Mouse (Mus musculus) midbrain, embryonic 10.5 days (tissue): ENCODE measurements around the gene Plagl1. TPM values are rescaled to one million over a fixed set of nuclear protein-coding genes. Genes with fewer than 3 reads are reported as not detected.

Experiments
- DNase-seq: peaks from one replicate; pipeline ENCODE4 v3.0.0-alpha.2; 2017; ENCODE audit warnings: low spot score
- H3K27ac ChIP-seq: fragments of 300-500 bp; sonication (generic); replicated peaks from 2 replicates; pipeline ENCODE4 v1.5.1; 2016; ENCODE audit warnings: mild to moderate bottlenecking
- H3K27me3 ChIP-seq: fragments of 300-500 bp; sonication (generic); 2 replicates; pipeline ENCODE4 v1.6.1; 2016; ENCODE audit warnings: low read depth, mild to moderate bottlenecking; ENCODE audit not compliant: poor library complexity, severe bottlenecking
- H3K36me3 ChIP-seq: fragments of 300-500 bp; sonication (generic); 2 replicates; pipeline ENCODE4 v1.6.1; 2016; ENCODE audit warnings: mild to moderate bottlenecking, moderate library complexity
- H3K4me1 ChIP-seq: fragments of 300-500 bp; sonication (generic); 2 replicates; pipeline ENCODE4 v1.6.1; 2016
- H3K4me3 ChIP-seq: fragments of 300-500 bp; sonication (generic); 2 replicates; pipeline ENCODE4 v1.5.1; 2016; ENCODE audit warnings: mild to moderate bottlenecking, moderate library complexity
- H3K9me3 ChIP-seq: fragments of 300-500 bp; sonication (generic); replicated peaks from 2 replicates; pipeline ENCODE4 v1.6.1; 2016; ENCODE audit warnings: mild to moderate bottlenecking
- WGBS: fragments of 180-500 bp; shearing (Covaris S2); methylation state at CpG from one replicate; pipeline ENCODE4 v1.1.7; 2016; 5-methylcytosine and 5-hydroxymethylcytosine counted together
- polyA plus RNA-seq: library from polyadenylated mRNA; unstranded; fragments of >200 nt; fragmentation: Nextera tagmentation; extraction: Ambion mirVana; gene quantifications from 2 replicates; pipeline ENCODE4 v1.2.1, GENCODE M21; 2016

The Plagl1 gene
- polyA plus RNA-seq, 1 experiment from 2014 or later = 65.6 TPM

DNA sequence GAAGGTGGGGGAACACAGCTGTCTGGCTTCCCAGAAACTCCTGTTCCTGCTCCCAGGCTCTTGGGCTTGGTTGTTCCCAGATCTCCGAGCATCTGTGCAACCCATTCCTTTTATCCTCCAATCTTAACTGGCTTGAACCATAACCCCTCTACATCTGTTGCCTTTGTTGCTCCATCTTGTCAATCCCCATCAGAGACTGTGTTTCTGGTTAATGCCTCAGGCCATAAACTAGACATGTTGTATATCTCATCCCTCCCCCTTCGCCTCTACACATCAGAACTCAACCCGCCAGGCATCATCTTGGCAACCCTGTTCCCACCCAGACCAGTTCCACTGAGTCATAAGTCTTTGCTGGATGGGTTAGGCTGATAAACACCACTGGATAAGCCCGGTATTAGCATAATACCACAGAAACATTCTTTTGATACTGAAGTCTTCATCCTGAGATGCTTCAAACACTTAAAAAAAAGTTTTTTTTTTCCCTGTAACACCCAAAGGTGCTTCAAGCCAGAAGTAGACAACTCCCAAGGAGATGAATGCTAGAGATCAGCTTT is 92.6 kb downstream of the Plagl1 start:
- Histone ChIP-seq H3K36me3 (no peaks in the 10 kb centered on the region), H3K9me3 (0 out of 2 replicates have a peak, but pooled peaks cover 2% of the 10 kb centered on the region), H3K4me1 (no peaks in the 10 kb centered on the region), H3K4me3 (no peak overlapping the region), H3K27me3 (no peaks in the 10 kb centered on the region), H3K27ac (no peak overlapping the region)
- 87% methylated on average over 4 of the region's 4 CpGs for WGBS
- DNase-seq = no peak

DNA sequence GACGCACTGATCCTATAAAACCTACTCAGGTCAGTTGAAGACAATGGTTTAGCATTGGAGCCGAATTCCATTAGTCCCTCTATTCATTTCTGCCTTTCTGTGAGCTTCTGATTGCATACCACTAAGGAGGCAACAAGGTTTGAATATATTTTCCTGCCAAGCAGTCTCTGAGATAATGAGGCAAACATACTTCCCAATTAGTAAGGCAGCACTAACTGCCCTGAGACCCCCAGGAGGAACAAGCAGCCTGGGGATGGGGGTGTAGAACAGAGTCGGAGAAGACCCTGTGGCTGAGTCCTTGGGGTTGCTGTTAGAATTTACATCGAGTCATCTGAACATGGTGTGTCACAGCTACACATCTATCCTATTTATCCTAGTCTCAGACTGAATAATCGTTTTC is 95.1 kb downstream of the Plagl1 start:
- Histone ChIP-seq H3K4me3 (no peak overlapping the region), H3K27ac (no peak overlapping the region), H3K4me1 (no peaks in the 10 kb centered on the region), H3K27me3 (no peaks in the 10 kb centered on the region), H3K9me3 (0 out of 2 replicates have a peak, but pooled peaks cover 3% of the 10 kb centered on the region), H3K36me3 (no peaks in the 10 kb centered on the region)
- DNase-seq = no peak
- 89% methylated on average over 5 of the region's 5 CpGs for WGBS

DNA sequence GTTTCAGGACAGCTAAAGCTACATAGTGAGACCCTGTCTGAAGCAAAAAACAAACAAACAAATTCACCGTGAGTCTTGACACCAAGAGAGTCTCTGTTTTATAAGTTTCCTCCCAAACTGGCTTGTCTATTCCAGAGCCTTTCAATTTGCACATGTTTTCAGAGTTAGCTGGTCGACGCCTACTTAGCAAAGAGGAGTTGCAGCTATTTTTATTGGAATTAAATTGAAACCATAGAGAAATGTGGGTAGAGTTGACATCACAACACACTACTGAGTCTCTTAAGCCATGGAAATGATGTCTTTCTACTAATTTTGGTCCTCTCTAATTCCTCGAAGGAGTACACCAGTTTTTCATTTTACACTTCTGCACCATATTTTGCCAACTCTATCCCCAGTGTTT is 100.6 kb downstream of the Plagl1 start:
- Histone ChIP-seq H3K4me1 (no peaks in the 10 kb centered on the region), H3K4me3 (no peak overlapping the region), H3K9me3 (peaks cover 3% of the 10 kb centered on the region; the same call in 1 of the 2 replicates), H3K27me3 (no peaks in the 10 kb centered on the region), H3K36me3 (no peaks in the 10 kb centered on the region), H3K27ac (no peak overlapping the region)
- WGBS = 87% methylated on average over 4 of the region's 4 CpGs
- no peak for DNase-seq

- no peak overlapping the region for H3K27ac ChIP-seq
- 91% methylated on average over 4 of the region's 4 CpGs for WGBS
- H3K4me3 ChIP-seq = no peak overlapping the region
- H3K9me3 ChIP-seq = peaks cover 3% of the 10 kb centered on the region; the same call in 1 of the 2 replicates
- H3K36me3 ChIP-seq = no peaks in the 10 kb centered on the region
- no peaks in the 10 kb centered on the region for H3K27me3 ChIP-seq
- no peaks in the 10 kb centered on the region for H3K4me1 ChIP-seq
- no peak for DNase-seq
These were observed 101.7 kb downstream of the Plagl1 start for GRCm38 (mm10) chr10:13162031-13162430.

DNA sequence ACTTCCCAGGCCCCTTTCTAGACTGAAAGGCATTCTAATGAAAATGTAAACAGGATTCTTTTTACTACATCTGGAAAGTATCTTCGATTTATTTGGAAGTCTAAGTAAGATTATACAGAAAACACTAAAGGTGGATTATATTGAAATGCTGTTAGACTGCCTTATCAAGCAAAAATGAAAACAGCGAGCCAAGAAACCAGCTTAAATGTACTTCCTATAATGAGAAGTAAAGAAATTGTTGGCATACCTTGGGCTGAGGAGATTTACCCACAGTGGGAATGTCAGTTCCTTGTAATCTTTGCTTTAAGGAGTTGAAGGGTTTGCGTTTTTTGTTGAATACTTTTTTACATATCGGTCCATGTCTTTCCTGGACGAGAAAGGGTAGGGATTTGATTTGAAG is 108.2 kb downstream of the Plagl1 start:
- no peaks in the 10 kb centered on the region for H3K36me3 ChIP-seq
- H3K9me3 ChIP-seq = no peaks in the 10 kb centered on the region; the same call in 1 of the 2 replicates
- 85% methylated on average over 5 of the region's 5 CpGs for WGBS
- no peak overlapping the region for H3K4me3 ChIP-seq
- H3K27ac ChIP-seq = no peak overlapping the region
- no peak for DNase-seq
- H3K4me1 ChIP-seq = peaks cover 17% of the 10 kb centered on the region
- no peaks in the 10 kb centered on the region for H3K27me3 ChIP-seq

GRCm38 (mm10) chr10:13170739-13171448 is 110.6 kb downstream of the Plagl1 start:
- no peak for DNase-seq

DNA sequence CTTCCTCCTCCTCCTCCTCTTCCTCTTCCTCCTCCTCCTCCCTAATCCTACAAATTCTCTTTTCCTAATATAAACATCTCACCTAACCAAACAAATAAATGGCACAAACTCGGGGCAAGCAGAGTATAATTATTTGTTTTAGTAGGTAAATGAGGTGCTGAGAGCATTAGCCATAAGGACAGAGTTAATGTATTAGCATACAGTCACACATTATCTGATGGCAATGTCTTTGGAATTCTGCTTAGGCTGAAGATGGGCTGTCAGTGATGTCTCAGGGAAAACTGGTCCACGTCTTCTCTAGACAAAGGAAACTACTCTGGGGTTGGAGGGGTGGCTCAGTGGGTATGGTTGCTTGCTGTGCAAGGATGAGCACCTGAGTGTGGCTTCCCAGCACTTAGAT is 111.2 kb downstream of the Plagl1 start:
- peaks cover 10% of the 10 kb centered on the region for H3K36me3 ChIP-seq
- H3K27me3 ChIP-seq = no peaks in the 10 kb centered on the region
- no peak for DNase-seq
- H3K4me3 ChIP-seq = no peak overlapping the region
- H3K27ac ChIP-seq = no peak overlapping the region
- H3K4me1 ChIP-seq = peaks cover 17% of the 10 kb centered on the region
- WGBS = 74% methylated on average over 2 of the region's 2 CpGs
- no peaks in the 10 kb centered on the region for H3K9me3 ChIP-seq

More at GRCm38 (mm10) chr10:13170739-13171448, 110.6 kb downstream of the Plagl1 start:
- Histone ChIP-seq H3K27me3 (no peaks in the 10 kb centered on the region), H3K4me3 (no peak overlapping the region), H3K4me1 (peaks cover 17% of the 10 kb centered on the region), H3K27ac (0 out of 2 replicates have a peak overlapping the region, but pooled peaks have one; percentile 17), H3K36me3 (peaks cover 6% of the 10 kb centered on the region), H3K9me3 (no peaks in the 10 kb centered on the region)
- WGBS = 74% methylated on average over 12 of the region's 12 CpGs

DNA sequence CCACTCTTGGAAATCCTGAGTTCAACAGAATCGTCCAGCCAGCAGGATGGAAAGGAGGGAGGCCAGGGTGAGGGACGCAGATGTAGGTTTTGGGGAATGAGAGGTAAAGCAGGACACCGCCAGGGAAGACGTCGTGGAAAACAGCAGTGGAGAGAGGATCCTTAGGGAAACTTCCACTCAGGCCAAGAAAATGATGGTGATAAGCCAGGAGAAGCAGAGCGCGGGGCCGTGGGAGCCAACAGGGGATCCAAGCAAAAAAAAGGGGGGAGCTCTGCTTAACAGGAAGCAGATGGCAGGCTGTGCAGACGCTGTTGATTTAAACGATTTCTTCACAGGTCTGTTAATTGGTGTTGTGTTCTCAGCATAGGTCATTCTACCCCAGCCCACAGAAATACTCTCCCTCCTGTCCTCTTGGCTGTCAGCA is 112.5 kb downstream of the Plagl1 start:
- DNase-seq = no peak
- peak overlapping the region; percentile 49; the same call in 1 of the 2 replicates for H3K27ac ChIP-seq
- no peak overlapping the region for H3K4me3 ChIP-seq
- WGBS = 64% methylated on average over 10 of the region's 10 CpGs
- H3K27me3 ChIP-seq = no peaks in the 10 kb centered on the region
- H3K9me3 ChIP-seq = no peaks in the 10 kb centered on the region
- peaks cover 23% of the 10 kb centered on the region for H3K36me3 ChIP-seq
- H3K4me1 ChIP-seq = peaks cover 17% of the 10 kb centered on the region

DNA sequence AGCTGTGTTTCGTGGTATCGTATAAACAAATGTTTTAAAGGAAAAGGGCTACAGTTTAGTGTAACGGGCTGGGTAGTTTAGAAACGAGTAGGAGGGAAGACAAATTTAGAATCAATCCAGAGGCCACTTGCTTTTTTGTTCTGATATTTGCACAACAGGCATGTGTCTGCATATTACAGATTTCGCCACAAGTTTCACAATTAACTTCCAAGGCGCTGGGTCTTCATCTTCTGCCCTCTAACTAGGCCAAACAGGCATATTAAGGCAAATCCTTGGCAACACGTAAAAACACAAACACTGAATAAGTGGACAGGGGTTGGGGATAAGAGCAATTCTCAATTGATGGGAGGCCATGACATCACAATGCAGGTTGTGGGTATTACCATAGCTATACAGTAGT is 115.6 kb downstream of the Plagl1 start:
- WGBS = 94% methylated on average over 7 of the region's 7 CpGs
- Histone ChIP-seq H3K27ac (no peak overlapping the region), H3K36me3 (peaks cover 54% of the 10 kb centered on the region), H3K27me3 (no peaks in the 10 kb centered on the region), H3K4me3 (no peak overlapping the region), H3K4me1 (peaks cover 8% of the 10 kb centered on the region), H3K9me3 (no peaks in the 10 kb centered on the region)
- DNase-seq = no peak

DNA sequence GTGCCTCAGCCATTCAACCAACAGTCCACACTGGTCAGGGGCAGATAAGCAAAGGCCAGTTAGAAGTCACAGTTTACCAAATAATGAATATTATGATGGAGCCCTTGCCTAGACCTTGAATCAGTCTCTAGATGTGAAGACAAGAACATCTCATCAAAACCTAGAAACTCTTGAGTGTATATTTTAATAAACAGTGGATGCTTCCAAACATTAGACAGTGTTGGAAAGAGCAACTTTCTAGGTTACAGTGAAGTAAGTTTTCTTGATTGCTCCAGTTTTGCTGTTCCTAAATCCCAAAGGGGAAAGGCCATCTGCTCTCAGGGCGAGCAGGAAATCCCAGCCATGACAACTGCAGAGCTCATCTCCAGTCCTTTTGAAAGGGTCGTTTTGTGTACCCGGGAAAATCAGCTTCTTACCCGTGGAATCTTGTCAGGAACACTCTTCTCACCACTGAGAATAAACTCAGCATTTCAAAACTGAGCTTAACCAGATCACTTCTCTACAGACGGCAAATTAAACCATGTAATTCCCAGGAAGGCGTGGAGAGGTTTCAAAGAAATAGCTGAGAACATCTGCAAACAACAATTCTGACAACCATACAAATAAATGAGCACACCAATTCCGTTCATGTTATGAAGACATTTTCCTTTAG is 117.8 kb downstream of the Plagl1 start, which contains the start of gene Zc2hc1b:
Zc2hc1b (minus strand) TSS at position 51 of the 652 bp plus-strand sequence.
- Histone ChIP-seq H3K36me3 (peaks cover 76% of the 10 kb centered on the region), H3K9me3 (no peaks in the 10 kb centered on the region), H3K4me3 (no peak within 1 kb of the TSS), H3K27me3 (no peaks in the 10 kb centered on the region), H3K27ac (no peak within 1 kb of the TSS), H3K4me1 (no peaks in the 10 kb centered on the region)
- DNase-seq = no peak
- 83% methylated on average over 7 of the region's 7 CpGs for WGBS

DNA sequence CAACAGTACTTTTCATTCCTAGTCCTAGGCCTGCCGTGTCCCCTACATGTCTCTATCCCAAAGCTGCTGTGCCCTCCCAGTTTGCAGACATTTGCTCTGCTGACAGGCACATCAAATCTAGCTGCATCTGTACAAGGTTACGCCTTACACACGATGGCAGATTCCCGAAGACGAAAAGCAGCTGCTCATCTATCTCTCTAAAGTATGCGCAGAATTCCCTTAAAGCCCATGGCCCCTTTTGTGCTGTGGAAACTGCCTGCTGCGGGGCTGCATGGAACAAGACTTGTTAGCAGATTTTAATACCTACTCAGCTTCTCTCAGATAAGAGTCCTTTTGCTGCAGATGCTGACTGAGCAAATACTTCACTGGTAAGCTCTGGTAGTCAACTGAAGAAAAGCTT is 119.9 kb downstream of the Plagl1 start:
- Histone ChIP-seq H3K9me3 (no peaks in the 10 kb centered on the region), H3K4me1 (no peaks in the 10 kb centered on the region), H3K27ac (no peak overlapping the region), H3K36me3 (peaks cover 96% of the 10 kb centered on the region), H3K27me3 (no peaks in the 10 kb centered on the region), H3K4me3 (no peak overlapping the region)
- 94% methylated on average over 7 of the region's 7 CpGs for WGBS
- no peak for DNase-seq
